22 mouse cellular contexts compared by ENCODE assay signal in the genomic region with DNA sequence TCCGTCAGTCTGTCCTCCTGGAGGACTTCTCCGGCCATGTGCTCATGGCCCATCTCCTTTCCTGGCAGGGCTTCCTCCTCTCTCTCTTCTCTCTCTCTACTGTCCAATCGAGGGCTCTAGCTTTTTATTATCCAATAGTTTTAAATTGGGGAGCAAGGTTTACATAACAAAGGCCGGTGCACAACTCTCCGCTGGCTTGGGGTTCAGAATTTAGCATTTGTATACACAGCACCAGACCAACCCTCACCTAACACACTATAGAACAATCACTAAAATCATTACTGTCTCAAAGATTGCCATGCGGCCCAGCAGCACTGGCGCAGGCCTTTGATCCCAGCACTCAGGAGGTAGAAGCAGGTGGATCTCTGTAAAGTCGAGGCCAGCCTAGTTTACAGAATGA. TPM values are rescaled to one million over a fixed set of nuclear protein-coding genes. Genes with fewer than 3 reads are reported as not detected.
DNase-seq lines count a peak whose midpoint lies in the region; TF ChIP-seq lines count a peak whose summit lies in the region.
"Had no signal": no experiment of that assay in that cellular context is flagged by ENCODE, and none has a peak within 500 bp of the region (broad histone marks: within the 10 kb centered on the region; RNA-seq: fewer than 3 reads in every experiment).

No protein-coding gene starts in this region.

- H3K4me3 ChIP-seq in ES-Bruce4 (ENCODE audit: low read depth, low read length) (peak overlapping the region; percentile 22; the same call in 1 of the 2 replicates), ES-E14 (ENCODE audit: insufficient read depth in 1 of 2, low read depth in 1 of 2, low read length in 2 of 2, poor library complexity in 1 of 2, severe bottlenecking in 1 of 2) (peak overlapping the region; percentile 29 to 56)
- H3K4me3 ChIP-seq: embryonic facial prominence, embryonic 13.5 days; embryonic facial prominence, embryonic 15.5 days; erythroblast, embryonic 14.5 days; forebrain, embryonic 10.5 days; forebrain, embryonic 13.5 days; forebrain, embryonic 15.5 days had no signal

- DNase-seq in ES-E14 (ENCODE audit: low read depth, low spot score) (no peak), ZHBTc4 (ENCODE audit: low read depth, low spot score) (peak; percentile 43)
- DNase-seq in heart, postnatal 14 days: no peak
- no peak for DNase-seq in layer of hippocampus, postnatal 25 days (ENCODE audit: extremely low spot score in 1 of 2, low spot score in 1 of 2)
- DNase-seq in right cerebral cortex, postnatal 10 days (ENCODE audit: low spot score in 2 of 2): no peak
- DNase-seq: adrenal gland, adult 8-10 months; adrenal gland, postnatal 14 days; adrenal gland, postnatal 36 days; cerebellum, adult 2 months; cerebellum, adult 9-10 months; cerebellum, postnatal 10 days; cerebellum, postnatal 25 days; embryo, embryonic 11 days; forebrain, postnatal 0 days had no signal

- H3K9ac ChIP-seq in ES-Bruce4 (ENCODE audit: low read depth, poor library complexity, severe bottlenecking) (peak overlapping the region; percentile 37), ES-E14 (ENCODE audit: insufficient read depth, low read depth, low read length, poor library complexity, severe bottlenecking) (peak overlapping the region; percentile 54)
- H3K9ac ChIP-seq: embryonic facial prominence, embryonic 13.5 days; embryonic facial prominence, embryonic 15.5 days; forebrain, embryonic 13.5 days; forebrain, embryonic 15.5 days; forebrain, postnatal 0 days had no signal

- intact Hi-C loops in heart, postnatal 14 days (cut with DNase I): no loop called here

- peak; percentile 53; the same call in 1 of the 2 replicates for TF ChIP-seq EP300 in ES-Bruce4 (IDR thresholded peaks at IDR 0.05; ENCODE audit: insufficient read depth, low read depth, low read length)

- no peak for TF ChIP-seq POLR2A in ES-Bruce4 (IDR thresholded peaks at IDR 0.05; ENCODE audit: insufficient read depth, low read length)

- H3K27ac ChIP-seq in ES-Bruce4 (ENCODE audit: insufficient read depth, low read length) (peak overlapping the region; percentile 75), ES-E14 (ENCODE audit: insufficient read depth, low read depth, low read length, poor library complexity, severe bottlenecking) (peak overlapping the region; percentile 79; the same call in 1 of the 2 replicates)
- H3K27ac ChIP-seq: embryonic facial prominence, embryonic 13.5 days; embryonic facial prominence, embryonic 15.5 days; forebrain, embryonic 10.5 days; forebrain, embryonic 13.5 days; forebrain, embryonic 15.5 days had no signal

- TF ChIP-seq CTCF in ES-Bruce4 (IDR thresholded peaks at IDR 0.05; ENCODE audit: low read depth, low read length): no peak

- H3K4me1 ChIP-seq in ES-Bruce4 (ENCODE audit: control insufficient read depth, insufficient read depth, low read length) (peaks cover 7% of the 10 kb centered on the region), ES-E14 (ENCODE audit: control insufficient read depth in 2 of 2, insufficient read depth in 2 of 2, low read length in 2 of 2, poor library complexity in 1 of 2) (peaks cover 4 to 14% of the 10 kb centered on the region in 2 experiments; a peak in 3 of 4 replicates)
- H3K4me1 ChIP-seq: forebrain, embryonic 15.5 days had no signal

- H3K36me3 ChIP-seq in ES-Bruce4 (ENCODE audit: control insufficient read depth, insufficient read depth, low read length, poor library complexity, severe bottlenecking) (no peaks in the 10 kb centered on the region), ES-E14 (ENCODE audit: control insufficient read depth, insufficient read depth, low read length, poor library complexity, severe bottlenecking) (no peaks in the 10 kb centered on the region)
- H3K36me3 ChIP-seq: embryonic facial prominence, embryonic 13.5 days; embryonic facial prominence, embryonic 15.5 days; forebrain, embryonic 10.5 days; forebrain, embryonic 15.5 days had no signal

- in situ Hi-C loops in ES-E14 (cut with MboI; ENCODE audit: low sequenced_read_pairs in 2 of 2, unreplicated experiment in 2 of 2): loop anchor here in 1 of 2 experiments (5.0 kb wide), 1 partner anchor 62 kb away; no protein-coding TSS in a partner anchor

- no peaks in the 10 kb centered on the region for H3K9me3 ChIP-seq in ES-Bruce4 (replicated peaks; ENCODE audit: control insufficient read depth, insufficient read depth, low read length, poor library complexity, severe bottlenecking)
- H3K9me3 ChIP-seq in ES-E14 (ENCODE audit: control insufficient read depth, insufficient read depth, low read depth, low read length): no peaks in the 10 kb centered on the region
- H3K9me3 ChIP-seq: embryonic facial prominence, embryonic 13.5 days; embryonic facial prominence, embryonic 15.5 days; forebrain, embryonic 10.5 days; forebrain, embryonic 13.5 days; forebrain, embryonic 15.5 days had no signal

- H3K27me3 ChIP-seq in ES-Bruce4 (ENCODE audit: control insufficient read depth, insufficient read depth, low read length, poor library complexity, severe bottlenecking): no peaks in the 10 kb centered on the region
- H3K27me3 ChIP-seq: embryonic facial prominence, embryonic 13.5 days; embryonic facial prominence, embryonic 15.5 days; forebrain, embryonic 13.5 days; forebrain, embryonic 15.5 days; Patski had no signal

TF ChIP-seq in ES-E14, 5 proteins besides CTCF, POLR2A, EP300 and RAD21:
- TF ChIP-seq ZC3H11A (IDR thresholded peaks at IDR 0.05; ENCODE audit: borderline replicate concordance, low read depth, low read length) (no peak), ZNF384 (IDR thresholded peaks at IDR 0.05; ENCODE audit: low read depth, low read length) (no peak), HCFC1 (IDR thresholded peaks at IDR 0.05; ENCODE audit: borderline replicate concordance, insufficient read depth, low read length) (no peak), MAFK (IDR thresholded peaks at IDR 0.05; ENCODE audit: insufficient read depth, low read depth, low read length) (no peak)
TF ChIP-seq in ES-E14: peak in this region for 0.

RNA-seq across cellular contexts. Expression of a gene that starts 13.8 kb away (rescaled TPM):
- 21.1 and 22.0 TPM in 2 replicates for polyA plus RNA-seq in ES-Bruce4 (2011; ENCODE audit: insufficient read depth, insufficient read length, low read depth, missing spikeins)
- 4.0 and 6.6 TPM in 2 replicates for total RNA-seq in ES-E14 (2012; rRNA removed)
- 10 to 100 TPM; 19.5 to 22.7 TPM for total RNA-seq in heart, postnatal 14 days (2021)
- total RNA-seq in layer of hippocampus, postnatal 25 days (2021): 100 to 1,000 TPM; 596 to 606 TPM

RNA-seq across cellular contexts. Expression of a gene that starts 15.1 kb away (rescaled TPM):
- 65.5 and 71.6 TPM in 2 replicates for polyA plus RNA-seq in ES-Bruce4 (2011; ENCODE audit: insufficient read depth, insufficient read length, low read depth, missing spikeins)
- total RNA-seq in ES-E14 (2012; rRNA removed): 65.3 and 90.0 TPM in 2 replicates
- 10 to 100 TPM; 31.2 to 33.4 TPM for total RNA-seq in heart, postnatal 14 days (2021)
- total RNA-seq in layer of hippocampus, postnatal 25 days (2021): 10 to 100 TPM; 15.1 to 15.7 TPM

Comparison
In these comparisons a context has a peak if more than half of its experiments do, and no peak if none do; other contexts are left out.
1. RNA of a gene that starts 13.8 kb away (total RNA-seq): 596 to 606 TPM in layer of hippocampus, postnatal 25 days; 19.5 to 22.7 TPM in heart, postnatal 14 days and 4.0 to 6.6 TPM in ES-E14; every median in the first group is over 10 times any median in the second.